Mouse (Mus musculus) olfactory bulb, adult 2 months (tissue): ENCODE data around the gene Bbs9. TPM values are rescaled to one million over a fixed set of nuclear protein-coding genes. Genes with fewer than 3 reads are reported as not detected.
"Not testable (repeated sequence)": the region's sequence is repeated elsewhere in the genome, so short reads cannot be mapped to it uniquely, and the experiment has no call there.

ENCODE experiments used
- H3K27ac ChIP-seq: fragments of 200-500 bp; 2 replicates; pipeline ENCODE4 v1.5.1; 2012; ENCODE audit warnings: low read depth, low read length; ENCODE audit not compliant: insufficient read depth
- H3K4me1 ChIP-seq: fragments of 200-500 bp; 2 replicates; pipeline ENCODE4 v1.6.1; 2012; ENCODE audit warnings: low read length; ENCODE audit not compliant: control insufficient read depth, insufficient read depth
- H3K4me3 ChIP-seq: fragments of 200-500 bp; 2 replicates; pipeline ENCODE4 v1.5.1; 2012; ENCODE audit warnings: mild to moderate bottlenecking, low read depth, low read length, moderate library complexity; ENCODE audit not compliant: insufficient read depth
- CTCF ChIP-seq: fragments of 200-500 bp; IDR thresholded peaks from 2 replicates; pipeline ENCODE4 v1.5.1; 2012; ENCODE audit warnings: low read depth, mild to moderate bottlenecking, low read length, moderate library complexity; ENCODE audit not compliant: insufficient read depth
- POLR2A ChIP-seq: fragments of 200-500 bp; IDR thresholded peaks from 2 replicates; pipeline ENCODE4 v1.6.1; 2012; ENCODE audit warnings: mild to moderate bottlenecking, low read depth, low read length, moderate library complexity; ENCODE audit not compliant: insufficient read depth
- WGBS: fragments of 180-500 bp; shearing (Covaris S2); methylation state at CpG from one replicate; pipeline ENCODE4 v1.1.7; 2018; 5-methylcytosine and 5-hydroxymethylcytosine counted together
- polyA plus RNA-seq: library from polyadenylated mRNA; stranded (reverse); fragments of >200 nt; gene quantifications from 2 replicates; pipeline ENCODE4 v1.2.4, GENCODE M21; 2012; ENCODE audit warnings: low replicate concordance; ENCODE audit not compliant: missing spikeins, insufficient read depth, insufficient read length

Bbs9 gene
- polyA plus RNA-seq, 1 experiment: not detected

GRCm38 (mm10) chr9:22834994-22835512, 359.5 kb downstream of the Bbs9 start:
- no peak overlapping the region for H3K4me3 ChIP-seq
- TF ChIP-seq POLR2A: no peak
- TF ChIP-seq CTCF: no peak
- no peaks in the 10 kb centered on the region for H3K4me1 ChIP-seq
- H3K27ac ChIP-seq: no peak overlapping the region
- WGBS: 98% methylated on average over 1 of the region's 1 CpGs

- no peak for TF ChIP-seq POLR2A
- TF ChIP-seq CTCF: no peak
- Histone ChIP-seq H3K4me1 (no peaks in the 10 kb centered on the region), H3K4me3 (no peak overlapping the region), H3K27ac (no peak overlapping the region)
- WGBS: 77% methylated on average over 6 of the region's 6 CpGs
Measured at GRCm38 (mm10) chr9:22837000-22837399, 361.5 kb downstream of the Bbs9 start.

GRCm38 (mm10) chr9:22837702-22838210, 362.2 kb downstream of the Bbs9 start:
- TF ChIP-seq CTCF (no peak), POLR2A (no peak)
- 52% methylated on average over 4 of the region's 4 CpGs for WGBS
- H3K27ac ChIP-seq: no peak overlapping the region
- no peaks in the 10 kb centered on the region for H3K4me1 ChIP-seq
- H3K4me3 ChIP-seq: no peak overlapping the region

- WGBS: 98% methylated on average over 2 of the region's 2 CpGs
Measured at GRCm38 (mm10) chr9:22846048-22846447, 370.5 kb downstream of the Bbs9 start.

GRCm38 (mm10) chr9:22846783-22847182, 371.3 kb downstream of the Bbs9 start:
- no peaks in the 10 kb centered on the region for H3K4me1 ChIP-seq
- TF ChIP-seq POLR2A (no peak), CTCF (no peak)
- WGBS: 86% methylated on average over 1 of the region's 1 CpGs
- H3K4me3 ChIP-seq: no peak overlapping the region
- no peak overlapping the region for H3K27ac ChIP-seq

More at GRCm38 (mm10) chr9:22846048-22846447, 370.5 kb downstream of the Bbs9 start:
- TF ChIP-seq CTCF (no peak), POLR2A (no peak)
- H3K27ac ChIP-seq: no peak overlapping the region
- H3K4me3 ChIP-seq: no peak overlapping the region
- H3K4me1 ChIP-seq: no peaks in the 10 kb centered on the region

- H3K27ac ChIP-seq: no peak overlapping the region
- no peaks in the 10 kb centered on the region for H3K4me1 ChIP-seq
- TF ChIP-seq CTCF (no peak), POLR2A (no peak)
- H3K4me3 ChIP-seq: no peak overlapping the region
- WGBS: 93% methylated on average over 3 of the region's 3 CpGs
Measured at GRCm38 (mm10) chr9:22848800-22849199, 373.3 kb downstream of the Bbs9 start.

- Histone ChIP-seq H3K27ac (no peak overlapping the region), H3K4me1 (no peaks in the 10 kb centered on the region)
- 82% methylated on average over 4 of the region's 4 CpGs for WGBS
Measured at GRCm38 (mm10) chr9:22849212-22849611, 373.7 kb downstream of the Bbs9 start.

GRCm38 (mm10) chr9:22869147-22869546, 393.6 kb downstream of the Bbs9 start:
- H3K27ac ChIP-seq, H3K4me1 ChIP-seq, H3K4me3 ChIP-seq: not testable (repeated sequence)
- 87% methylated on average over 6 of the region's 6 CpGs for WGBS

More at GRCm38 (mm10) chr9:22849212-22849611, 373.7 kb downstream of the Bbs9 start:
- H3K4me3 ChIP-seq: no peak overlapping the region
- TF ChIP-seq POLR2A (no peak), CTCF (no peak)

- Histone ChIP-seq H3K4me1 (no peaks in the 10 kb centered on the region), H3K27ac (no peak overlapping the region), H3K4me3 (no peak overlapping the region)
- TF ChIP-seq CTCF: no peak
- no peak for TF ChIP-seq POLR2A
- 85% methylated on average over 3 of the region's 3 CpGs for WGBS
Measured at GRCm38 (mm10) chr9:22870661-22871060, 395.1 kb downstream of the Bbs9 start.

- TF ChIP-seq CTCF (no peak), POLR2A (no peak)
- Histone ChIP-seq H3K4me3 (no peak overlapping the region), H3K4me1 (no peaks in the 10 kb centered on the region), H3K27ac (no peak overlapping the region)
- 88% methylated on average over 1 of the region's 1 CpGs for WGBS
Measured at GRCm38 (mm10) chr9:22875231-22875630, 399.7 kb downstream of the Bbs9 start.
